Mouse (Mus musculus) thymus, adult 2 months (tissue): ENCODE measurements around the gene Myh3. TPM values are rescaled to one million over a fixed set of nuclear protein-coding genes. Genes with fewer than 3 reads are reported as not detected.

Experiments
- DNase-seq: peaks from one replicate; pipeline ENCODE4 v3.0.0; 2021
- H3K27ac ChIP-seq: fragments of 200-500 bp; 2 replicates; pipeline ENCODE4 v1.5.1; 2012; ENCODE audit warnings: low read length, control low read depth; ENCODE audit not compliant: control insufficient read depth, insufficient read depth
- H3K27me3 ChIP-seq: fragments of 200-500 bp; 2 replicates; pipeline ENCODE4 v1.6.1; 2012; ENCODE audit warnings: mild to moderate bottlenecking, low read length, moderate library complexity, mixed read lengths; ENCODE audit not compliant: control insufficient read depth, insufficient read depth
- H3K36me3 ChIP-seq: fragments of 200-500 bp; 2 replicates; pipeline ENCODE4 v1.6.1; 2012; ENCODE audit warnings: mild to moderate bottlenecking, low read length, moderate library complexity; ENCODE audit not compliant: control insufficient read depth, insufficient read depth
- H3K4me1 ChIP-seq: fragments of 200-500 bp; replicated peaks from 2 replicates; pipeline ENCODE4 v1.6.1; 2012; ENCODE audit warnings: low read length; ENCODE audit not compliant: control insufficient read depth, insufficient read depth
- H3K4me3 ChIP-seq: fragments of 200-500 bp; 2 replicates; pipeline ENCODE4 v1.5.1; 2012; ENCODE audit warnings: mild to moderate bottlenecking, low read length, control low read depth, moderate library complexity; ENCODE audit not compliant: control insufficient read depth, insufficient read depth
- CTCF ChIP-seq: fragments of 200-500 bp; IDR thresholded peaks from 2 replicates; pipeline ENCODE4 v1.5.1; 2012; ENCODE audit warnings: mild to moderate bottlenecking, control low read depth, low read length, moderate library complexity, borderline replicate concordance; ENCODE audit not compliant: control insufficient read depth, poor library complexity, insufficient read depth; ENCODE audit errors: extremely low read depth
- POLR2A ChIP-seq: fragments of 200-500 bp; IDR thresholded peaks from 2 replicates; pipeline ENCODE4 v1.6.1; 2012; ENCODE audit warnings: mild to moderate bottlenecking, low read length, control low read depth, moderate library complexity; ENCODE audit not compliant: control insufficient read depth, poor library complexity, insufficient read depth; ENCODE audit errors: extremely low read depth
- WGBS: fragments of 180-500 bp; shearing (Covaris S2); methylation state at CpG from one replicate; pipeline ENCODE4 v1.1.7; 2018; 5-methylcytosine and 5-hydroxymethylcytosine counted together
- polyA plus RNA-seq: library from polyadenylated mRNA; depleted of rRNA; stranded (reverse); fragments of >200 nt; gene quantifications from 2 replicates; pipeline ENCODE4 v1.2.3, GENCODE M21; 2012

Myh3 gene
- polyA plus RNA-seq, 1 experiment: 0.18 TPM

GRCm38 (mm10) chr11:67119539-67120070 lies 41.5 kb downstream of the Myh3 start:
- H3K27me3 ChIP-seq: no peaks in the 10 kb centered on the region
- no peaks in the 10 kb centered on the region for H3K36me3 ChIP-seq
- DNase-seq: no peak
- no peaks in the 10 kb centered on the region for H3K4me1 ChIP-seq
- no peak overlapping the region for H3K27ac ChIP-seq
- H3K4me3 ChIP-seq: no peak overlapping the region
- 58% methylated on average over 4 of the region's 4 CpGs for WGBS
- no peak for TF ChIP-seq CTCF
- no peak for TF ChIP-seq POLR2A

GRCm38 (mm10) chr11:67120697-67121294 lies 42.7 kb downstream of the Myh3 start:
- Histone ChIP-seq H3K27me3 (no peaks in the 10 kb centered on the region), H3K4me1 (no peaks in the 10 kb centered on the region), H3K27ac (no peak overlapping the region), H3K36me3 (no peaks in the 10 kb centered on the region), H3K4me3 (no peak overlapping the region)
- no peak for DNase-seq
- TF ChIP-seq CTCF (no peak), POLR2A (no peak)
- 73% methylated on average over 12 of the region's 12 CpGs for WGBS

GRCm38 (mm10) chr11:67124943-67125342 lies 46.8 kb downstream of the Myh3 start:
- TF ChIP-seq POLR2A: no peak
- no peak for TF ChIP-seq CTCF
- Histone ChIP-seq H3K27ac (no peak overlapping the region), H3K36me3 (no peaks in the 10 kb centered on the region), H3K4me3 (no peak overlapping the region), H3K4me1 (no peaks in the 10 kb centered on the region), H3K27me3 (no peaks in the 10 kb centered on the region)
- 90% methylated on average over 7 of the region's 7 CpGs for WGBS
- DNase-seq: no peak

GRCm38 (mm10) chr11:67125361-67125760 lies 47.3 kb downstream of the Myh3 start:
- 82% methylated on average over 17 of the region's 17 CpGs for WGBS
- TF ChIP-seq CTCF (no peak), POLR2A (no peak)
- DNase-seq: no peak
- Histone ChIP-seq H3K27me3 (no peaks in the 10 kb centered on the region), H3K36me3 (no peaks in the 10 kb centered on the region), H3K27ac (no peak overlapping the region), H3K4me1 (no peaks in the 10 kb centered on the region), H3K4me3 (no peak overlapping the region)

- H3K4me1 ChIP-seq: no peaks in the 10 kb centered on the region
- DNase-seq: no peak
- no peaks in the 10 kb centered on the region for H3K27me3 ChIP-seq
- H3K36me3 ChIP-seq: no peaks in the 10 kb centered on the region
- WGBS: 81% methylated on average over 2 of the region's 2 CpGs
- H3K4me3 ChIP-seq: no peak overlapping the region
- H3K27ac ChIP-seq: no peak overlapping the region
- TF ChIP-seq POLR2A (no peak), CTCF (no peak)
Observed at GRCm38 (mm10) chr11:67133526-67133925, 55.4 kb downstream of the Myh3 start.

- Histone ChIP-seq H3K27ac (no peak overlapping the region), H3K27me3 (no peaks in the 10 kb centered on the region), H3K36me3 (no peaks in the 10 kb centered on the region), H3K4me3 (no peak overlapping the region), H3K4me1 (no peaks in the 10 kb centered on the region)
- no peak for DNase-seq
- TF ChIP-seq CTCF: no peak
- no peak for TF ChIP-seq POLR2A
- WGBS: 93% methylated on average over 6 of the region's 6 CpGs
Observed at GRCm38 (mm10) chr11:67134654-67135053, 56.6 kb downstream of the Myh3 start.
